Mouse (Mus musculus): ENCODE results near the gene Anp32e. TPM values are rescaled to one million over a fixed set of nuclear protein-coding genes. Genes with fewer than 3 reads are reported as not detected.
"Not testable (repeated sequence)": the region's sequence is repeated elsewhere in the genome, so short reads cannot be mapped to it uniquely, and the experiment has no call there.

Gene Anp32e
- polyA plus RNA-seq, 1 experiment, result 48.5 TPM

DNA sequence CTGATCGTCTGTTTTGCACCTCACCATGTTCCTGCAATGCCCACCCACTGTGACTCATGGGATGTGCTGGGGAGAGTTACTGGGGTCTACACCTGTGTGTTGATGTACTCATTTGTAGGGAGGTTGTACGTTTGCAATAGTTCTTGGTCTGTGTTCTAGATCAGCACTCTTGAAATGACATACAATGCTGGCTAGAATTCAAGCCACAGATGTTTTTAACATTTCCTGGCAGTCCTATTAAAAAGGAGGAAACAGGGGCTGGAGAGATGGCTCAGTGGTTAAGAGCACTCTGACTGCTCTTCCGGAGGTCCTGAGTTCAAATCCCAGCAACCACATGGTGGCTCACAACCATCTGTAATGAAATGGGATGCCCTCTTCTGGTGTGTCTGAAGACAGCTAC, 24.5 kb downstream of the Anp32e start:
- no peak overlapping the region for H3K4me2 ChIP-seq (ENCODE audit: low read depth)
- no peak overlapping the region for H3K4me3 ChIP-seq
- no peaks in the 10 kb centered on the region for H3K79me2 ChIP-seq (ENCODE audit: control insufficient read depth, insufficient read depth)
- TF ChIP-seq POLR2A (IDR thresholded peaks at IDR 0.05; ENCODE audit: insufficient read length, low read depth), result no peak
- H3K27me3 ChIP-seq (ENCODE audit: control insufficient read depth, insufficient read depth, insufficient read length), result no peaks in the 10 kb centered on the region
- no peaks in the 10 kb centered on the region for H3K36me3 ChIP-seq (ENCODE audit: control insufficient read depth, insufficient read depth)
- H3ac ChIP-seq (ENCODE audit: control insufficient read depth, insufficient read length), result no peak overlapping the region

DNA sequence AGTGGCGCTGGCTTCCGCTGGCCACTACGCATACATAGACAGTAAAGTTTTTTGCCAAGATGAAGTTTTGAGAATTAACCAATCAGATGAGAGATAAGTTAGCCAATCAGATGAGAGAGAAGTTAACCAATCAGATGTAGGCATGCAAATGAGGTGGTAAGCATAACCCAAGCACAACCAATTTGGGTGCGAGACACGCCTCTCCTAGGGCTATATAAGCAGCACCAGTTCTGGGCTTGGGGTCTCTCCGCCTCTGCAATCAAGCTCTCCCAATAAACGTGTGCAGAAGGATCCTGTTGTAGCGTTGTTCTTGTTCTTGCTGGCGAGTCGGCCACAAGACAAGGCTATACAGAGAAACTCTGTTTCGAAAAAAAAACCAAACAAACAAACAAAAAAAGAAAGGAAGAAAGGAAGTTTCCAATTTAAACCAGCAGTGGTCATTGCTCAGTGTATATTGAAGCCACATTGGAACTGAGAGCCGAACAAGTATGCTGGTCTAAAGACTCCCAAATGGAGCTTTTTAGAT, 25.7 kb downstream of the Anp32e start:
- H3K27me3 ChIP-seq (ENCODE audit: control insufficient read depth, insufficient read depth, insufficient read length); H3K4me3 ChIP-seq; H3ac ChIP-seq (ENCODE audit: control insufficient read depth, insufficient read length); H3K4me2 ChIP-seq (ENCODE audit: low read depth); H3K79me2 ChIP-seq (ENCODE audit: control insufficient read depth, insufficient read depth); H3K36me3 ChIP-seq (ENCODE audit: control insufficient read depth, insufficient read depth): not testable (repeated sequence)

DNA sequence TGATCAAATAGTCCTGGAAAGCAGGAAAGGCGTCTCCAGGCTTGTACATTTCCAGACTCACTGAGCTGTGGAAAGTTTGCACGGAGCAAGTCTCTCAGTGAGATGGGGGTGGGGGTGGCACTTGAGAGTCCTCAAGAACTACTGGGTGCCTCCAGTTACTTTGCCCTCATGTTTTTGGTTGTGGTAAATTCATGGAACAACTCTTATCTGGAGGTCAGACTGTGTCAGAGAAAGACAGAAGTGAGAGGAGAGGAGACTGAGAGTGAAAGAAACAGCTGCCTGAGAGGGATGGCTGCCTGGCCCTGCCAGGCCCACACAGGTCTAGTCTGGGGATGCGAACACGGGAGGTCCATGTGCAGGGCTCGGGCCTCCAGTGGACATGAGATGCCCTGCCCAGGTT, 26.3 kb downstream of the Anp32e start:
- Histone ChIP-seq H3K4me2 (ENCODE audit: low read depth) (no peak overlapping the region), H3K79me2 (ENCODE audit: control insufficient read depth, insufficient read depth) (no peaks in the 10 kb centered on the region), H3K27me3 (ENCODE audit: control insufficient read depth, insufficient read depth, insufficient read length) (no peaks in the 10 kb centered on the region), H3K4me3 (no peak overlapping the region), H3ac (ENCODE audit: control insufficient read depth, insufficient read length) (no peak overlapping the region), H3K36me3 (ENCODE audit: control insufficient read depth, insufficient read depth) (no peaks in the 10 kb centered on the region)
- no peak for TF ChIP-seq E2F4 (IDR thresholded peaks at IDR 0.05; ENCODE audit: insufficient read depth)
- TF ChIP-seq TCF12 (IDR thresholded peaks at IDR 0.05; ENCODE audit: insufficient read depth, poor library complexity, severe bottlenecking), result no peak
- no peak for TF ChIP-seq POLR2AphosphoS2 (IDR thresholded peaks at IDR 0.05; ENCODE audit: insufficient read length, low read depth)
- TF ChIP-seq MAX (IDR thresholded peaks at IDR 0.05; ENCODE audit: low read depth), result no peak
- no peak for TF ChIP-seq POLR2A (IDR thresholded peaks at IDR 0.05; ENCODE audit: insufficient read length, low read depth)
- no peak for TF ChIP-seq SRF (IDR thresholded peaks at IDR 0.05; ENCODE audit: control insufficient read depth, insufficient read length, low read depth)
- TF ChIP-seq USF1 (IDR thresholded peaks at IDR 0.05; ENCODE audit: low read depth), result no peak
- no peak for TF ChIP-seq MYOG (IDR thresholded peaks at IDR 0.05; ENCODE audit: control insufficient read depth in 1 of 3, insufficient read depth in 1 of 3, insufficient read length in 2 of 3, low read depth in 2 of 3)
- TF ChIP-seq MYOD1 (IDR thresholded peaks at IDR 0.05; ENCODE audit: control insufficient read depth in 1 of 3, insufficient read length in 2 of 3, low read depth in 2 of 3), result no peak
- no peak for TF ChIP-seq TCF3 (IDR thresholded peaks at IDR 0.05; ENCODE audit: insufficient read length, low read depth)
- no peak for TF ChIP-seq CEBPB (IDR thresholded peaks at IDR 0.05; ENCODE audit: insufficient read depth, poor library complexity, severe bottlenecking)
- TF ChIP-seq REST (IDR thresholded peaks at IDR 0.05; ENCODE audit: insufficient read depth, insufficient read length), result no peak

DNA sequence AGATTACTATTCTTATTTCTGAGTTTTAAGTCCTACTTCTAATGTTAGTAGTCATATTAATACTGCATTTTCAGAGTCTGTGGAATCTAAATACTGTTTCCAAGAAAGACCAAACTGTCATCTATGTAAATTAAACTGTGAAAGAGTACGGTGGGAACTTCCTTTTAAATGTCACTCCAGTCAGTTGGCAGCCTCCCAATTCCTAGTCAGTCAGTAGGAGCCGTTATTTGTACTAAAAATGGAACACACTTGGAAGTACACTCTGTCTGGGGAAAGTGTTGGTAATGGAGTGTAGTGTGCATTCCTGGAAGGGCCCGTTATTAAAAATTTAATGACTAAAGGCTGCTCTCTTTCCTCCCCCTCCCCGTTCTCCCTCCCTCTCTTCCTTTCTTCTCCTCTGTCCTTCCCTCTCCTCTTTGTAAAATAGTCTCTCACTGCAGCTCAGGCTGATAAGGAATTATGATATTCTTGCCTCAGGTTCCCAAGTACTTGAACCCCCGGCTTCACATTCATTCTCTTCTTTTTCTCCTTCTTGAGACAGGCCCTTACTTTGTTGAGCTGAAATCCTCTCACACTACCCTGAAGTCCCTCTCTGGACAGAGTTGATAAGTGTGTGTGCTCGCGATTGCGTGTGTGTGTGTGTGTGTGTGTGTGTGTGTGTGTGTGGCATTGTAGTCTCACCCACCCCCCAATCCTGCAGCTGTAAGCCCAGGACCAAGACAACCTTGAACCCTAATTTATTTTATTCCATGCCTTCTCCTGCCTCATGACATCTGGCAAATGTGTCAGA, 28.5 kb downstream of the Anp32e start:
- Histone ChIP-seq H3K36me3 (ENCODE audit: control insufficient read depth, insufficient read depth) (no peaks in the 10 kb centered on the region), H3K79me2 (ENCODE audit: control insufficient read depth, insufficient read depth) (no peaks in the 10 kb centered on the region), H3K4me3 (no peak overlapping the region), H3K27me3 (ENCODE audit: control insufficient read depth, insufficient read depth, insufficient read length) (no peaks in the 10 kb centered on the region), H3K4me2 (ENCODE audit: low read depth) (peak overlapping the region; percentile 10), H3ac (ENCODE audit: control insufficient read depth, insufficient read length) (no peak overlapping the region)
- TF ChIP-seq E2F4 (IDR thresholded peaks at IDR 0.05; ENCODE audit: insufficient read depth), result no peak
- TF ChIP-seq TCF12 (IDR thresholded peaks at IDR 0.05; ENCODE audit: insufficient read depth, poor library complexity, severe bottlenecking), result no peak
- no peak for TF ChIP-seq MYOG (IDR thresholded peaks at IDR 0.05; ENCODE audit: control insufficient read depth in 1 of 3, insufficient read depth in 1 of 3, insufficient read length in 2 of 3, low read depth in 2 of 3)
- no peak for TF ChIP-seq POLR2AphosphoS2 (IDR thresholded peaks at IDR 0.05; ENCODE audit: insufficient read length, low read depth)
- no peak for TF ChIP-seq POLR2A (IDR thresholded peaks at IDR 0.05; ENCODE audit: insufficient read length, low read depth)
- TF ChIP-seq MAX (IDR thresholded peaks at IDR 0.05; ENCODE audit: low read depth), result no peak

DNA sequence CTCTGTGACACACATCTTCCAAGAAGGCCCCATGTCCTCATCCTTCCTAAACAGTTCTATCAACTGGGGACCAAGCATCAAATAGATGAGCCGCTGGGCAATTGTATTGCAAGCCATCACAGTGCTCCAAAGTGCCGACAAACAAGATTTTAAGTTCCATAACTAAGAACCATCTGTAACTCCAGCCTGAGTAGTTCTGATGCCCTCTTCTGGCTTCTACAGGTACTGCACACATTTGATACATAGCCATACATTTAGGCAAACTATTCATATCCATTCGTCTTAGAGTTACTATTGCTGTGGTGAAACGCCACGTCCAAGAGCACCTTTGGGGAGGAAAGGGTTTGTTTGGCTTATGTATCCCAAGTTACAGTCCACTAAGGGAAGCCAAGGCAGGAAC, 30.0 kb downstream of the Anp32e start:
- H3K4me2 ChIP-seq (ENCODE audit: low read depth), result no peak overlapping the region
- TF ChIP-seq TCF12 (IDR thresholded peaks at IDR 0.05; ENCODE audit: insufficient read depth, poor library complexity, severe bottlenecking), result no peak
- no peak for TF ChIP-seq USF1 (IDR thresholded peaks at IDR 0.05; ENCODE audit: low read depth)
- no peak for TF ChIP-seq MYOD1 (IDR thresholded peaks at IDR 0.05; ENCODE audit: control insufficient read depth in 1 of 3, insufficient read length in 2 of 3, low read depth in 2 of 3)
- no peak for TF ChIP-seq POLR2AphosphoS2 (IDR thresholded peaks at IDR 0.05; ENCODE audit: insufficient read length, low read depth)
- no peak for TF ChIP-seq SRF (IDR thresholded peaks at IDR 0.05; ENCODE audit: control insufficient read depth, insufficient read length, low read depth)
- no peak for TF ChIP-seq MAX (IDR thresholded peaks at IDR 0.05; ENCODE audit: low read depth)
- no peak for TF ChIP-seq POLR2A (IDR thresholded peaks at IDR 0.05; ENCODE audit: insufficient read length, low read depth)
- TF ChIP-seq REST (IDR thresholded peaks at IDR 0.05; ENCODE audit: insufficient read depth, insufficient read length), result no peak
- TF ChIP-seq E2F4 (IDR thresholded peaks at IDR 0.05; ENCODE audit: insufficient read depth), result no peak
- no peak for TF ChIP-seq TCF3 (IDR thresholded peaks at IDR 0.05; ENCODE audit: insufficient read length, low read depth)
- TF ChIP-seq MYOG (IDR thresholded peaks at IDR 0.05; ENCODE audit: control insufficient read depth in 1 of 3, insufficient read depth in 1 of 3, insufficient read length in 2 of 3, low read depth in 2 of 3), result no peak
- TF ChIP-seq CEBPB (IDR thresholded peaks at IDR 0.05; ENCODE audit: insufficient read depth, poor library complexity, severe bottlenecking), result no peak
- no peak overlapping the region for H3K4me3 ChIP-seq
- H3K27me3 ChIP-seq (ENCODE audit: control insufficient read depth, insufficient read depth, insufficient read length), result no peaks in the 10 kb centered on the region
- H3ac ChIP-seq (ENCODE audit: control insufficient read depth, insufficient read length), result no peak overlapping the region
- no peaks in the 10 kb centered on the region for H3K36me3 ChIP-seq (ENCODE audit: control insufficient read depth, insufficient read depth)
- H3K79me2 ChIP-seq (ENCODE audit: control insufficient read depth, insufficient read depth), result no peaks in the 10 kb centered on the region

Data from myocyte (in vitro differentiated cells).